Mouse (Mus musculus): ENCODE data around the gene Mipep.
A peak's percentile ranks its signal among the peaks of the same experiment; 100 is the strongest.

The Mipep gene

GRCm38 (mm10) chr14:60871831-60872230 lies 87.5 kb downstream of the Mipep start:
- no peak for DNase-seq (ENCODE audit: low spot score)

GRCm38 (mm10) chr14:60882106-60882505 lies 97.7 kb downstream of the Mipep start:
- no peak for DNase-seq (ENCODE audit: low spot score)

GRCm38 (mm10) chr14:60882681-60883080 lies 98.3 kb downstream of the Mipep start:
- no peak for DNase-seq (ENCODE audit: low spot score)

- DNase-seq (ENCODE audit: low spot score): no peak
Measured at GRCm38 (mm10) chr14:60885361-60885950, 101.1 kb downstream of the Mipep start.

- no peak for DNase-seq (ENCODE audit: low spot score)
Measured at GRCm38 (mm10) chr14:60893882-60894281, 109.5 kb downstream of the Mipep start.

GRCm38 (mm10) chr14:60895172-60896000 lies 111.0 kb downstream of the Mipep start:
- DNase-seq (ENCODE audit: low spot score): no peak

- DNase-seq (ENCODE audit: low spot score): no peak
Measured at GRCm38 (mm10) chr14:60898086-60898667, 113.8 kb downstream of the Mipep start.

- DNase-seq (ENCODE audit: low spot score): peak; percentile 29
Measured at GRCm38 (mm10) chr14:60904501-60904900, 120.1 kb downstream of the Mipep start.

GRCm38 (mm10) chr14:60906421-60907374 lies 122.3 kb downstream of the Mipep start:
- no peak for DNase-seq (ENCODE audit: low spot score)

- DNase-seq (ENCODE audit: low spot score): no peak
Measured at GRCm38 (mm10) chr14:60909351-60909750, 125.0 kb downstream of the Mipep start.

- DNase-seq (ENCODE audit: low spot score): no peak
Measured at GRCm38 (mm10) chr14:60910506-60911444, 126.4 kb downstream of the Mipep start.

- peak; percentile 20 for DNase-seq (ENCODE audit: low spot score)
Measured at GRCm38 (mm10) chr14:60912981-60913468, 128.7 kb downstream of the Mipep start.

- no peak for DNase-seq (ENCODE audit: low spot score)
Measured at GRCm38 (mm10) chr14:60916661-60917060, 132.3 kb downstream of the Mipep start.

- DNase-seq (ENCODE audit: low spot score): no peak
Measured at GRCm38 (mm10) chr14:60926011-60926410, 141.6 kb downstream of the Mipep start.

- DNase-seq (ENCODE audit: low spot score): no peak
Measured at GRCm38 (mm10) chr14:60935705-60936104, 151.3 kb downstream of the Mipep start.

- no peak for DNase-seq (ENCODE audit: low spot score)
Measured at GRCm38 (mm10) chr14:60937481-60938039, 153.2 kb downstream of the Mipep start.

All from MN1 (cell line).